Mouse (Mus musculus): ENCODE data around the gene Skil. TPM values are rescaled to one million over a fixed set of nuclear protein-coding genes. Genes with fewer than 3 reads are reported as not detected.

Skil gene
- polyA plus RNA-seq (2015; fragmentation: Nextera tagmentation; extraction: Ambion mirVana): 29.9 and 35.3 TPM in 2 replicates

DNA sequence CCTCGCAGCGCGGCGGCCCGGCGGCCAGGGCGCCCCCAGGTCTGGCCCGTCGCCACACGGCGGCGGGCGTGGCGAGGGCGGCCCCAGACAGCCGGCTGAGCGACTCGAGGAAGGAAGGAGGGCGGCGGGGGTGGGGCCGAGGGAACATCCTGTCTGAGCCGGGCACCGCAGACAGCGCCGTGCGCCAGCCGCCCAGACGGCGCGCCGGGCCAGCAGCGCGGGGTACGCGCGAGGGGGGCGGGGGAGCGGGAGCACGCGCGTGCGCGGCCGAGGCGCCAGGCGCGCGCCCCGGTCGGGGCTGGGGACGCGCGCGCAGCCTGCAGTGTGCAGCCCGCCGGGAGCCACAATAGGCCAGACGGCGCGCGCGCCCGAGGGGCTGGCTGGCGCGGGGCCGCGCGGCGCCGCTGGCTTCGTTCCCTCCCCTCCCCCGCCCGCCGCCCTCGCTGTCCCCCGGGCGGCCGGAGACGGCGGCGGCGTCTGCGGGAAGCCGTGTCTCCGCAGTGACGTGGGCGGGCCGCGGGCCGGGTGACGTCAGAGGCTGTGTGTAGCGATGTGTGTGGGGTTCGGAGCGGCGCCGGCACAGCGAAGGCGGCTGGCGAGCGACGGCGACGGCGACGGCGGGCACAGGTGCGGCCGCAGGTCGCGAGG, at the start of gene Skil:
TSS of gene Skil (plus strand) at position 528 of the 648 bp plus-strand sequence.
- no peaks in the 10 kb centered on the region for H3K9me3 ChIP-seq
- peak; percentile 96 for ATAC-seq (ENCODE audit: low read depth)
- no peaks in the 10 kb centered on the region for H3K27me3 ChIP-seq
- H3K4me1 ChIP-seq (replicated peaks): peaks cover 40% of the 10 kb centered on the region
- peak within 1 kb of the TSS; percentile 100 for H3K27ac ChIP-seq (replicated peaks)
- H3K4me2 ChIP-seq: peak within 1 kb of the TSS; percentile 78
- H3K4me3 ChIP-seq: peak within 1 kb of the TSS; percentile 98
- under 1% methylated on average over 78 of the region's 109 CpGs for WGBS
- peak within 1 kb of the TSS; percentile 97 for H3K9ac ChIP-seq
- no peaks in the 10 kb centered on the region for H3K36me3 ChIP-seq

DNA sequence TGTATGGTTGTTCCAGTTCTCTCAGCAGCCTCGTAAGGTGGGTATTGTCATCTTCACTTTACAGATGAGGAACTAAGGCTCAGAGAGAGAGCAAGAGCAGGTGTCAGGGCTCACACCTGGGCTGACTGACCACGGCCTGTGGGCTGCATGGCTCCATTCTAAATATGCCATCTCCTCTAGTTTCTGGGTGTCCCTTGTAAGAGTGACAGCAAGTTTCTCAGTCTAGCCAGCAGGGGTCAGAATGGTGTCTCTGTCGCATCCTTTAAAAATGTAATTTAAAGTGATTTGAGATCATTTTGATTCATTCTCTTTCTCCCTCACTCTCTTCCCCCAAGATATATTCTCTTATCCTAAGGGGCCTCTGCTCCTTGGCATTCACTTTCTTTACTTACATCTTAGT, 47.6 kb upstream of the Skil start:
- 73% methylated on average over 3 of the region's 3 CpGs for WGBS
- no peak for ATAC-seq (ENCODE audit: low read depth)
- peaks cover 61% of the 10 kb centered on the region for H3K36me3 ChIP-seq

GRCm38 (mm10) chr3:31049087-31049486, 45.8 kb upstream of the Skil start:
- H3K27me3 ChIP-seq: no peaks in the 10 kb centered on the region
- H3K4me3 ChIP-seq: no peak overlapping the region
- H3K36me3 ChIP-seq: peaks cover 45% of the 10 kb centered on the region
- no peak overlapping the region for H3K27ac ChIP-seq (replicated peaks)
- no peak overlapping the region for H3K9ac ChIP-seq
- H3K9me3 ChIP-seq: no peaks in the 10 kb centered on the region
- 91% methylated on average over 5 of the region's 5 CpGs for whole genome bisulfite sequencing
- no peak overlapping the region for H3K4me2 ChIP-seq
- H3K4me1 ChIP-seq (replicated peaks): no peaks in the 10 kb centered on the region
- ATAC-seq (ENCODE audit: low read depth): no peak

More for the DNA sequence above, 47.6 kb upstream of the Skil start:
- Histone ChIP-seq H3K4me3 (no peak overlapping the region), H3K9me3 (no peaks in the 10 kb centered on the region), H3K27ac (replicated peaks) (no peak overlapping the region), H3K4me2 (no peak overlapping the region), H3K27me3 (no peaks in the 10 kb centered on the region), H3K4me1 (replicated peaks) (no peaks in the 10 kb centered on the region), H3K9ac (no peak overlapping the region)

DNA sequence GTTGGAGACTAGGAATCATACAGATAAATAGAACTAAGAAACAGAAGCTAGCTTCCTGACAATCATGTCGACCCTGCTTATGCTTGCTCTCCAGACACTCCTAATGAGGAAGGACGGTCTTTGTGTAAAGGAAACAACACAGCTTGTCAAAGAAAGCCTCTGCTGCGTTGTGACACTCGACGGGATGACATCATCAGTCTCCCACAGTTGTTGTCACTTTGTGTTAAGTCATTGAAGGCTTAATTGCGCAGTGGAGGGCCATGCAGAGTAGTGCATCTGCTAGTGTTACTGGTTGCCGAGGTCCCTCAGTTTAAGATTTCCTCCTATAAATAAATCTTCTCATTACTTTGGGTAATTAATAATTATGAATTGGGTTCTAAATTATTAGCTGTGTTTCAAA, 44.5 kb upstream of the Skil start:
- no peak overlapping the region for H3K4me2 ChIP-seq
- H3K9me3 ChIP-seq: no peaks in the 10 kb centered on the region
- H3K27me3 ChIP-seq: no peaks in the 10 kb centered on the region
- H3K9ac ChIP-seq: no peak overlapping the region
- ATAC-seq (ENCODE audit: low read depth): no peak
- 76% methylated on average over 7 of the region's 7 CpGs for WGBS
- no peak overlapping the region for H3K27ac ChIP-seq (replicated peaks)
- no peak overlapping the region for H3K4me3 ChIP-seq
- no peaks in the 10 kb centered on the region for H3K4me1 ChIP-seq (replicated peaks)
- peaks cover 38% of the 10 kb centered on the region for H3K36me3 ChIP-seq

DNA sequence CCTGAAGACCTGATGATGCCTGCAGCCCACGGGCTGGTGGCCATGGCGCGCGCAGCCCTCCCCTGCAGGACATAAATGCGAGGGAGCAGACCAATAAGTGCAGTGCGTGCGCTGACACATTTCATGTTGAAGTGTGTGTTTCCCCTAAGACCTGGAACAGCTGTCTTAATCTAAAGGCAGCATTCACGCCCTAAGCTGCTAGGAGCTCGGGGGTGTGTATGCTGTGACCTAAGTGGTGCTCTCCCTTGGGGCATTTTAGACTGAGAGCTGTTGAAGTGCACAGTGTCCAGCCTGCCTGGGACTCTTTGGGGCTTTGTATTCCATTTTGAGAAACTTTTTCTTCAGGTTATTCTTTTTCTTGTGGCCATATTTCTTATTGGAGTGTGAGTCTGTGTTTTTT, 43.1 kb upstream of the Skil start:
- Histone ChIP-seq H3K4me1 (replicated peaks) (peaks cover 7% of the 10 kb centered on the region), H3K27me3 (no peaks in the 10 kb centered on the region), H3K4me3 (no peak overlapping the region), H3K4me2 (no peak overlapping the region), H3K9me3 (no peaks in the 10 kb centered on the region), H3K36me3 (peaks cover 38% of the 10 kb centered on the region), H3K27ac (replicated peaks) (no peak overlapping the region), H3K9ac (no peak overlapping the region)
- 81% methylated on average over 9 of the region's 9 CpGs for WGBS
- ATAC-seq (ENCODE audit: low read depth): no peak

DNA sequence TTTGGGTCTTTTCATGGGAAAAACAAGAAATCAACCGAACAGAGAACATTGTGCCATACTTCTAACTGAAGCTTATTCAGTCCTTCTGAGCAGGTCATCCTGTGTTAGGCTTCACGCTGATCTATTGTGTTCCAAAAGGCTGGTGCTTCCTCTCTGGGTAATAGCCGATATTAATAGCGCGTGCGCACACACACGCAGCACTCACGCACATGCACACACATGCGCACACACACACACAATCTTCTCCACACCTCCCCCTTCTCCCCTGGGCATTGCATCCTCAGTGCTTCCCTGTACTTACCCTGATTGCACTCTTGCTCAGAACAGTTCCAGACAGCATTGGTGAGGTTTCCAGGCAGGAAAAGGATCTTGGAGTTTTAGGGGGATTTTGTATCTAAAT, 41.7 kb upstream of the Skil start:
- Histone ChIP-seq H3K9ac (no peak overlapping the region), H3K4me1 (replicated peaks) (peaks cover 11% of the 10 kb centered on the region), H3K27me3 (no peaks in the 10 kb centered on the region), H3K36me3 (peaks cover 26% of the 10 kb centered on the region), H3K9me3 (no peaks in the 10 kb centered on the region), H3K4me2 (no peak overlapping the region), H3K4me3 (no peak overlapping the region), H3K27ac (replicated peaks) (no peak overlapping the region)
- 79% methylated on average over 9 of the region's 9 CpGs for WGBS
- no peak for ATAC-seq (ENCODE audit: low read depth)

- ATAC-seq (ENCODE audit: low read depth): no peak
- H3K4me3 ChIP-seq: no peak overlapping the region
- H3K36me3 ChIP-seq: peaks cover 12% of the 10 kb centered on the region; the same call in 1 of the 2 replicates
- 97% methylated on average over 8 of the region's 8 CpGs for WGBS
- H3K9ac ChIP-seq: no peak overlapping the region
- no peak overlapping the region for H3K4me2 ChIP-seq
- peaks cover 11% of the 10 kb centered on the region for H3K4me1 ChIP-seq (replicated peaks)
- no peaks in the 10 kb centered on the region for H3K9me3 ChIP-seq
- H3K27me3 ChIP-seq: no peaks in the 10 kb centered on the region
- no peak overlapping the region for H3K27ac ChIP-seq (replicated peaks)
Measured at GRCm38 (mm10) chr3:31054888-31055287, 40.0 kb upstream of the Skil start.

DNA sequence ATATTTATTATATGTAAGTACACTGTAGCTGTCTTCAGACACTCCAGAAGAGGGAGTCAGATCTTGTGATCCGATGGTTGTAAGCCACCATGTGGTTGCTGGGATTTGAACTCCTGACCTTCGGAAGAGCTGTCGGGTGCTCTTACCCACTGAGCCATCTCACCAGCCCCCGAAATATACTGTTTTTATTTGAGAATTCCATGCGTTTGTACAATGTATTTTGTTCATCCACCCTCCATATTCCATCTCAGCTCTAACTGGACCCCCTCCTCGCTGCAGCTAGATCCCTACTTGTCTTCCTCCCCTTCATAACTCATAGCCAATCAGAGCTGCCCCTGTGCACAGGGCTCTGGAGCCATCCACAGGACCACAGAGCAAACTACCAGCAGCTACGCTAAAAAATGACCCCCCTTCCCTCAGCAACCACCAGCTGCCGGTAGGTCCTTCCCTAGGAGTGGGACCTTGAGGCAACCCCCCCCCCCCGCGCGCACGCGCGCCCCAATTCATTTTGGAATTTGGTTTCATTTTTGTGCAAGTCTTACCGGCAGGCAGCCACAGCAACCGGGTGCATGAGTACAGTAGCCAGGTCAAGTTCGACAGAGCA, 38.7 kb upstream of the Skil start:
- no peak overlapping the region for H3K27ac ChIP-seq (replicated peaks)
- WGBS: 29% methylated on average over 17 of the region's 17 CpGs
- no peaks in the 10 kb centered on the region for H3K9me3 ChIP-seq
- H3K4me3 ChIP-seq: peak overlapping the region; percentile 33
- H3K4me1 ChIP-seq (replicated peaks): peaks cover 11% of the 10 kb centered on the region
- H3K4me2 ChIP-seq: peak overlapping the region; percentile 53
- ATAC-seq (ENCODE audit: low read depth): peak; percentile 17; the same call in 1 of the 2 replicates
- peaks cover 4% of the 10 kb centered on the region; the same call in 1 of the 2 replicates for H3K36me3 ChIP-seq
- peak overlapping the region; percentile 54; the same call in 1 of the 2 replicates for H3K9ac ChIP-seq
- H3K27me3 ChIP-seq: no peaks in the 10 kb centered on the region

DNA sequence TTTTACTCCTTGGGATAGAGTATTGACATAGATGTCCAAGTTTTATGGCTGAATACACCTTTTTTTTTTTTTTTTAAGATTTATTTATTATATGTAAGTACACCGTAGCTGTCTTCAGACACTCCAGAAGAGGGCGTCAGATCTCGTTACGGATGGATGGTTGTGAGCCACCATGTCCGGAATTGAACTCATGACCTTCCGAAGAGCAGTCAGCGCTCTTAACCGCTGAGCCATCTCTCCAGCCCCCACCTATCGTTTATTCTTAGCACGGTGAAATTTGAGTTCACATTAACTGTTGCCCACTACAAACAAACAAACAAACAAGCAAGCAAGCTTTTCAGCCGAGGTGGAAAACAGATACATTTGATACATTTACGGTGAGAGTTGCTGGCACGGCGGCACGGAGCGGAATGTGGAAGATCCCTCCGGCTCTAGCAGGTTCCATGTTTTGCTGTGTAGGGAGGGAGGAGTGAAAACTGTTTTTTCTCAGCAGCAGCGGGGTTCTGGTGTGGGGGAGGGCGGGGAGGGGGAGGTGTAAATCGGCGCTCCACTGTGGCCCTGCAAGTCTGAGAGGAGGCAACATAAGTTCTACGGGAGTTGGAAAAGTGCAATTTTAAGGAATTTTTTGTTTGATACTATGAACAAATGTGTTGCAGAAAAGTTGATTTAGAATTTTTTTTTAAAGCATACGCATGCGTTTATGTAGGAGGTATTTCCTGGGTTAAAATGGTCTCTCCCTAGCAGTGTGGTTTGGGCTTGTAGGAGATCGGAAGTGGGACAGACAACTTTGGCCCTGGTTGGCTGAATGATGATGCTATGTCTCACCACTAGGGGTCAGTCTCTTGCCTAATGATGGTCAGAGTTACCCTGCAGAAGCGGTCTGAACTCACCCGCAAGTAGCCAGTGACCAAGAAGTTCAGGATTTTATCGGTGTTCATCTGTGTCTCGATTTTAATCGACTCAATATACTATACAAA, 37.9 kb upstream of the Skil start:
- 3% methylated on average over 30 of the region's 30 CpGs for whole genome bisulfite sequencing
- peak overlapping the region; percentile 54; the same call in 1 of the 2 replicates for H3K9ac ChIP-seq
- peak overlapping the region; percentile 49 for H3K27ac ChIP-seq (replicated peaks)
- no peaks in the 10 kb centered on the region for H3K27me3 ChIP-seq
- H3K9me3 ChIP-seq: no peaks in the 10 kb centered on the region
- H3K4me2 ChIP-seq: peak overlapping the region; percentile 53
- peak; percentile 87 for ATAC-seq (ENCODE audit: low read depth)
- H3K36me3 ChIP-seq: no peaks in the 10 kb centered on the region
- peaks cover 11% of the 10 kb centered on the region for H3K4me1 ChIP-seq (replicated peaks)
- peak overlapping the region; percentile 33 for H3K4me3 ChIP-seq

DNA sequence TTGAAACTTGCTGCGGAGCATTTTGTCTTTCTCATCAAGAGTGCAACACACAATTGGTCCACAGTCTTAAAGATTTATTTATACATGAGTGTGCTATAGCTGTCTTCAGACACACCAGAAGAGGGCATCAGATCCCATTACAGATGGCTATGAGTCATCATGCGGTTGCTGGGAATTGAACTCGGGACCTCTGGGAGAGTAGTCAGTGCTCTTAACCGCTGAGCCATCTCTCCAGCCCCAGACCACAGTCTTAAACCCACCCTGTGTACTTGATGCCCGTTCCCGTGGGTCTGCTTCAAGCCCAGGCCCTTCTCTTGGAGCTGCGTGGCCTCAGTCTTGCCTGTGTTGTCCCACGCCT, 34.1 kb upstream of the Skil start:
- peaks cover 11% of the 10 kb centered on the region for H3K4me1 ChIP-seq (replicated peaks)
- H3K36me3 ChIP-seq: no peaks in the 10 kb centered on the region
- H3K27me3 ChIP-seq: no peaks in the 10 kb centered on the region
- no peaks in the 10 kb centered on the region for H3K9me3 ChIP-seq
- no peak overlapping the region for H3K9ac ChIP-seq
- no peak overlapping the region for H3K4me2 ChIP-seq
- no peak overlapping the region for H3K27ac ChIP-seq (replicated peaks)
- no peak for ATAC-seq (ENCODE audit: low read depth)
- WGBS: 82% methylated on average over 8 of the region's 8 CpGs
- H3K4me3 ChIP-seq: no peak overlapping the region

DNA sequence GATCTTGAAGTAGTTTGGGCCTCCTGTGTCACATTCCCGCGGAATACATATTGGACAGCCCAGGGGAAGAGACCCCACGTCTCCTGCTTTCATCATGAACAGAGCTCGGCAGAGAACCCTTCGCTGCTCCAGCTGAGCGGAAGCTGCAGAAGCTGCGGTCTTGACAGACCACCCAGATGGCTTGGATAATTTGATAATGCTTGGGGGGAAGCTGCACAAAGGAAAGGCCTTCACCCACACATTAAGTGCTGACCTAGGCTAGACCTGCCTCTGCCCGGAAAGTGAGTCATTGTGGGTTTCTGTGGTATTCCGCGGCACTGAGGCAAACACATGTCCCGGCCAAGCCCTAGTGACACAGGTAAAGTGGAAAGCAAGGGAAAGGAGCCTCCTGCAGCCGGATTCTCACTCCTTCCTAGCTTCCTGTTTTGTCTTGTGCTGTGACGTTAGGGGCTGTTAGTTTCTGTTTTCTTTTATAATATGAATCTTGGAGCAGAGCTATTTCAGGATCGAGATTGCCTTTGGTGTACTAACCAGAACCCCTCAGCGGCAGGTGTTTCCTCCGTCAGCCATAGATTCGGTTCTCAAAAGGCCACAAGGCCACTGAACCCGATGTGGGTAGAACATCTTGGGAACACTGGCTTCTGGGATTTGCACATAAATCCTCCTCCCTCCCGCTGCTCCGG, 33.6 kb upstream of the Skil start:
- Histone ChIP-seq H3K4me1 (replicated peaks) (peaks cover 9% of the 10 kb centered on the region), H3K27me3 (no peaks in the 10 kb centered on the region), H3K27ac (replicated peaks) (no peak overlapping the region), H3K4me2 (no peak overlapping the region), H3K9ac (no peak overlapping the region), H3K4me3 (no peak overlapping the region), H3K9me3 (no peaks in the 10 kb centered on the region), H3K36me3 (no peaks in the 10 kb centered on the region)
- WGBS: 63% methylated on average over 20 of the region's 20 CpGs
- ATAC-seq (ENCODE audit: low read depth): no peak

Measured in neural tube, embryonic 13.5 days (tissue).